Mouse (Mus musculus): ENCODE measurements around the gene Edrf1. TPM values are rescaled to one million over a fixed set of nuclear protein-coding genes. Genes with fewer than 3 reads are reported as not detected.

The Edrf1 gene
- 1 to 10 TPM; 7.7 to 9.6 TPM for total RNA-seq (2021)
- long read RNA-seq, experiment 1 = 0 reads
- long read RNA-seq, experiment 2, full-length matches to known transcripts = 2 of 6 reads
- long read RNA-seq, experiment 2, partial matches to known transcripts = 1 of 6 reads
- long read RNA-seq, experiment 2, other reads (novel, unspliced or antisense) = 3 of 6 reads

GRCm38 (mm10) chr7:133637361-133638305 is at the start of gene Edrf1:
Gene Edrf1, plus strand, starts transcription at chr7:133637543.
- DNase-seq = peak; percentile 98

- DNase-seq = no peak
Observed at GRCm38 (mm10) chr7:133591750-133592149, 45.6 kb upstream of the Edrf1 start.

DNA sequence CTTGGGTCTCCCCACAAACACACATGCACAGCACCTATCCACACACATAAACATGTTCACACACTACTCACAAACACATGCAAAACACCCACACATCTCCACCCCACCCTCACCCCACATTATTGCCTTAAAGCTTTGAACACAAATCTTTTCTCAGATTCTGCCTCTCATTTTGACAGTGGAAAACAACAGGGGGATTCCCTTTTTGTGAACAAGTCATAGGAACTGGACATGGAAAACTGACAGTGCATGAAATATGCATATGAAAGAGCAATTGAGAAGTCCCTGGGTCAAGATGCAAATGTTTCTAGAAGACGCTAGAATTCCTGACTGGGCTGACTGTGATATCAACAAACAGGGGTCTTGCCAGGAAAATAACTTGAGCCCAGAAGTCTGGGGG is 36.8 kb upstream of the Edrf1 start:
- DNase-seq = no peak

DNA sequence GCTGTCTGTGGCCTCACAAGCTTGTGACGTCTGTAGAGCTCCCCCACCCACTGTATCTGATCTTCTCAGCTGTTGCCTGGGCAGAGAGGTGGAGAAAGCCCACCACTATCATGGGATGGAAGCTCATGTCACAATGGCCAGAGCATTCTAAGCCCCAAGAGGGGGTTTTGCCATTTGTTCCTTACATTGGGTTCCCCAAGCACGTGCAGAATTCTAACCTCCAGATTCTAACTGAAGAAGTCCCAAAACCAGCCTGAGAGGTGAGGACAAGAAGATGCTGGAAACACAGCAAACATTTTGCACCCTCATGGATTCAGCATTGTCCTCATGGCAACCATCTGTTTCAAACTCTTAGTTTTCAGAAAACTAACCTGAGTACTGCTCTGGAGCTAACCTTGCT is 35.3 kb upstream of the Edrf1 start, which contains the start of gene Tex36:
Gene Tex36 (minus strand): TSS at position 101 of the 400 bp plus-strand sequence.
- no peak for DNase-seq

- DNase-seq = no peak
Observed at GRCm38 (mm10) chr7:133603156-133603555, 34.2 kb upstream of the Edrf1 start.

DNA sequence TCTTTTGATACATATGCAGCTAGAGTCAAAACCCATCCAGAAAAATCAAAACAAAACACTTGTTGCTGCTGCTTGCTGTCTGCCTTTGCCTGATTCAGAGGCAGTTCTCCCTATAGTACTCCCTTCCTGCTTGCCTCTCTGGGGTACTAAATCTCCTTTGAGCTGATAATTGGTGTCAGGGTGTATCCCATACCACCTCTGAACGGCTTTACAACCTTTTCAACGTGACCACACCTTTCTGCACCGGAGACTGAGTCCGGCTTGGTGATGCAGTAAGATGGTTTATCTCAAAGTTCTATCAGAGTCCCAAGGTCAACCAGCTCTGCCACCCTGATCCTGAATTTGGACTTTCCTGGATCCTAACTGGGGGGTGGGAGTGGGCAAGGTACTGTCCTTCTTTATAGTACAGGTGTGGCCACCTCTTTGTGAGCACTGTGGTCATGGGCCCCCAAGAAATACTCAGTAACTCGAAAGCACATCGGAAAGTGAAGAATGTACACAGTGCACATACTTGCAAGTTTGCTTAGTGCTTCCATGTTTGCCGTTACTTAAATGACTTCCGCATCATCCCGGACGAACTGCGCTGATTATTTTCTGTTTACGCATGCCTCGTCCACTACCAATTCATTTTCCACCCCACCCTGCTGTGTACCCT is 32.8 kb upstream of the Edrf1 start:
- no peak for DNase-seq

- DNase-seq = no peak
Observed at GRCm38 (mm10) chr7:133607331-133607730, 30.0 kb upstream of the Edrf1 start.

DNA sequence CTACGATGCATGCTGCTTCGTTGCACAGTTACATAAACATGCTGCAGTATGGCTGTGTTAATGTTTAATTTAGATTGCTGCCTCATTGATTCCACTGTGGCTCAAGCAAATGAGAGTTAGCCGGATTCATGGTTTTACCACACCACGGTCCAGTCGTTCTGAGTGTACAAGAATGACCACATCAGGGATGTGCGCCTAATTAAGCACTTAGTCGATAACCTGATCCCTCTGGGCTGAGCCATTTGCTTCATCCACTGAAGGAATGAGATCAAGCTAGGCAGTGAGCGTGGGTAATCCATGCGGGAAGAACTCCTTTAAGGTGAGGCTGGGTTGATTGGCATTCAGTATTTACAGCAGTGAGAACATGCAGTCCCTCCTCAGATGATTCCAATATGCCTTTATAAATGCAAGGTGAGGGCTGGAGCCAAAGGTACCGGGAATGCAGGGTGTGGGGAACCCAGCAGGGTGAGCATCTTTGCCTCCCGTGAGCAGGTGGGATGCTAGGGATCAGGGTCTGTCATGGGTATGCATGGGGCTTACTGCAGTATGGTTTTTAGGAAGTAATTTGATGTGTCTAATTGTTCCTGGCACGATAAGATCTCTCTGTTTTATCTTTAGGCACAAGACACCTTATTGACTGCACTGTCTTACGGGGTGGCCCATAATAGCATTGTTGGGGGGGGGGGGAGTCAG is 29.3 kb upstream of the Edrf1 start:
- no peak for DNase-seq

GRCm38 (mm10) chr7:133608631-133609340 is 28.6 kb upstream of the Edrf1 start:
- DNase-seq = no peak

- no peak for DNase-seq
Observed at GRCm38 (mm10) chr7:133609585-133609984, 27.8 kb upstream of the Edrf1 start.

- DNase-seq = no peak
Observed at GRCm38 (mm10) chr7:133612981-133613380, 24.4 kb upstream of the Edrf1 start.

DNA sequence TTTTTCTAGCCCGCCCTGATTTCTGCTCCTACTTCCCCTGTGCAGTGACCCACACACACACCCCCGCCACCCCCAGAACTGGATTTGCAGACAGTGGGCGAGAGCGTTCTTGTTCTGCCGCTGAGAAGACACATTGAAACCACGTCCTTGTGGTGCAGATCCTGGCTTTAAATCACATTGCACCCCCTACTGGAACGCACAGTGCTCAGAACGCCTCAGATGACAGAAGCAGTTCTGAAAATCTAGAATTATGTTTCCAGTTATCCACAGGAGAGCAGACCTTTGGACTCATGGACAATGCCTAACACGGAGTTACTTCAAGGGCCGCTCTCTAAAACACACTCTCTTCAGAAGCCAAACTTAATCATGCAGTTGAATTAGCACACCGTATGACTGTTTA is 16.6 kb upstream of the Edrf1 start:
- DNase-seq = no peak

- no peak for DNase-seq
Observed at GRCm38 (mm10) chr7:133623226-133623625, 14.1 kb upstream of the Edrf1 start.

DNA sequence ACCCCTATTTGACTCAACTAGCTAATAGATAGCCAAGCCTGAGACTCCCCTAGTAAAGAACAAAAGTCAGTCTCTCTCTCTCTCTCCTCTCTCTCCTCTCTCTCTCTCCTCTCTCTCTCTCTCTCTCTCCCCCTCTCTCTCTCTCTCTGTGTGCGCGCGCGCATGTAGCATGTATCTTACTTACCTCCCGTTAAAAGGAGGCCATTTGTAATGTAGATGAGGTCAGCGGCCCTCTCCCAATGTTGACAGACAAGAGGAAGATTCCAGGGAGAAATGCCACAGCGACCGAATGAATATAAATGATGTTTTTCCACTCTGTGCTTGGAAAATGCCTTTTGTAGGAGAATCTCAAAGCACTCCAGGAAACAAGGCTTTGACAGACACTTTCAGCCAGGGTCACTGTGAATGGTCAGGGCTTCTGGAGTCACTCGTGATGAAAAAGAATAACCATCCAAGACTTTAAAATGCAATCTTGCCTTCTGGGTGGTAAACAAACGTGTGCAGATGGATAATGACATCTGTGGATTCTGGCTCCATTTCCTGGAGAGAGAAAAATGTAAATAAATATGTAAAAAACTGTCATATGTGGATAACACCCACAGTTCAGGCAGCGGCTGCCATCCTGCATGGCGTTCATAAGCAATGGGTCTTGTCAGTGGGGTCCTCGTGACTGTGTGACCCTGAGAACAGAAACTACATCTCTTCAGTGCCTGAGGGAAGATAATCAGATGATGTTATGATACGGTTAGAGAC is 10.0 kb upstream of the Edrf1 start:
- no peak for DNase-seq

DNA sequence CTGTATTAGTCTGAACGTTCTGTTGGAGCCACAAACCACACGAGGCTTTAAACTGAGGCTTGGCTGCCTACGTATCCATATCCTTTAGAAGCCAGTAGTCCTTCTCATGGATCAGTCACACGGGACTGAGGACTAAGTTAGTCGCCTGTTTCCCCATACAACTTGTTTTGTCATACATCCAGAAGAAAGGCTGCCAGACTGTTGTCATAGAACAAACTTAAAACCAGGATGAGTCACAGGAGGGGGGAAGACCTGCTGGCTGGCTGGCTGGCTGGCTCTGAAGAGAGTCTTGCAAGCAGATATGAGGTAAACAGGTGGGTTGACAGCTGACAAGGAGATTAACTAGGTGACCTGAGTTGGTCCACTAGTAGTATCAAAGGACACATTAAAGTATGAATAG is 6.5 kb upstream of the Edrf1 start:
- DNase-seq = no peak

GRCm38 (mm10) chr7:133632476-133632875 is 4.9 kb upstream of the Edrf1 start:
- DNase-seq = no peak

- no peak for DNase-seq
Observed at GRCm38 (mm10) chr7:133634932-133635650, 2.3 kb upstream of the Edrf1 start.

GRCm38 (mm10) chr7:133636738-133637352 is 498 bp upstream of the Edrf1 start:
- DNase-seq = peak; percentile 74

DNA sequence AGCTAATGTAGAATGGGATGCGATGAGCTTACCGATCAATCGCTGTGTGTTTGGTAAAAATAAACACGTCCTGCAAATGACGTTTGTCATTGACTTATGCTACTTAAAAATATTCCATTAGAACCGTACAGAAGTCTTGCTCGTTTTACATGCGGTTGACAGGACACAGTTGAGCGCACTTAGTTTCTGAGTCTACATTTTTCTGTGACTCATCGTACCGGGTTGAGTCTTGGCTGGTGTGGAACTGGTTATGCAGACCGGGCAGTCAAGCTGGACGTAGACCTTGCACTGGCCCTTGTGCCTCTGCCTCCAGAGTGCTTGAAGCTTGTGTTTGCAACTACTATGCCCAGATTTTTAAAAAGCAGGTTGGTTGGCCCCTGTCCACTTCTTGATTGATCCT is 963 bp downstream of the Edrf1 start:
- DNase-seq = no peak

DNA sequence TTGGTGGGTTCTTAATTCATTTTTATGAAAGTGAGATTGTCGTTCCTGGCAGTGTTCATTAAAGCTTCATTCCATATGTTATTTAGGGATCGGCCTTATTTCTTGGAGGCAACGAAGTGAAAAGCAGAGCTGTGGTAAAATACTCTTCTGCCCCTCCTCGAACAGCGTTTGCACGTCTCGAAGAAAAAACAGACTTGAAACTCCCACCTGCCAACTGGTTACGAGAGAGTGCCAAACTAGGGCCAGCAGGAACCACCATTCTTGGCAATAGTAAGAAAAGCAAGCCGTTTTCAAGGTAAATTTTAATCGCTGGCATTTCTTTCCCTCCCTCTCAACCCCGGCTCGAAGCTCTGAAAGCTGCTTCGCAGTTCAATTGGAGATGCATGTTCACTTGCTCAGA is 1.5 kb downstream of the Edrf1 start:
- DNase-seq = no peak
